Mouse (Mus musculus) heart, postnatal 10 days (tissue): Measurements from ENCODE around the gene 1700013G24Rik. TPM values are rescaled to one million over a fixed set of nuclear protein-coding genes. Genes with fewer than 3 reads are reported as not detected.
"Not testable (repeated sequence)": the region's sequence is repeated elsewhere in the genome, so short reads cannot be mapped to it uniquely, and the experiment has no call there.

ENCODE experiments used
- DNase-seq, 2 experiments: peaks; one replicate each; pipeline ENCODE4 v3.0.0; 2021
- intact Hi-C: fragments of 180-260 bp; cut with DNase I; formaldehyde crosslinking; loops from one replicate; pipeline ENCODE4 v1.15.1; 2025
- total RNA-seq, 2 experiments: library from RNA; stranded (reverse); gene quantifications; 2 replicates each; pipeline ENCODE4 v1.2.3; 2021

Gene 1700013G24Rik
- not detected for total RNA-seq

GRCm38 (mm10) chr4:137453234-137453767 lies at the start of gene 1700013G24Rik:
TSS of gene 1700013G24Rik (plus strand) at chr4:137453284.
- no peak for DNase-seq
- intact Hi-C loops, result no loop called here

GRCm38 (mm10) chr4:137405571-137405970 lies 47.5 kb upstream of the 1700013G24Rik start:
- intact Hi-C loops, result no loop called here
- DNase-seq, result no peak

- intact Hi-C loops, result loop anchor here (10.0 kb wide), 2 partner anchors 235 to 335 kb away; no protein-coding TSS in a partner anchor
- DNase-seq, result no peak
These were observed 43.4 kb upstream of the 1700013G24Rik start, which contains the start of gene Cela3a for GRCm38 (mm10) chr4:137409691-137410090. TSS of gene Cela3a (minus strand) at chr4:137409791.

- peak in 1 of 2 experiments; percentile 13 for DNase-seq
- intact Hi-C loops, result loop anchor here (1.0 to 10.0 kb wide), 3 partner anchors 21 to 337 kb away; no protein-coding TSS in a partner anchor
These were observed 40.8 kb upstream of the 1700013G24Rik start for GRCm38 (mm10) chr4:137412185-137412709.

GRCm38 (mm10) chr4:137414936-137415335 lies 38.1 kb upstream of the 1700013G24Rik start:
- intact Hi-C loops, result loop anchor here (10.0 kb wide), 2 partner anchors 240 to 340 kb away; no protein-coding TSS in a partner anchor
- peak in 1 of 2 experiments; percentile 20 for DNase-seq

GRCm38 (mm10) chr4:137417712-137418564 lies 35.1 kb upstream of the 1700013G24Rik start:
- intact Hi-C loops, result loop anchor here (1.0 to 10.0 kb wide), 3 partner anchors 18 to 343 kb away; no protein-coding TSS in a partner anchor
- DNase-seq, result no peak

GRCm38 (mm10) chr4:137430502-137430901 lies 22.6 kb upstream of the 1700013G24Rik start, which contains the start of gene Cela3b:
TSS of gene Cela3b (minus strand) at chr4:137430540.
- intact Hi-C loops, result no loop called here
- no peak for DNase-seq

- not testable (repeated sequence) for DNase-seq
- intact Hi-C loops, result loop anchor here (1.0 kb wide), 1 partner anchor 21 kb away; no protein-coding TSS in a partner anchor
These were observed 20.2 kb upstream of the 1700013G24Rik start for GRCm38 (mm10) chr4:137432700-137433550.

- no peak for DNase-seq
- intact Hi-C loops, result loop anchor here (1.0 kb wide), 1 partner anchor 20 kb away; no protein-coding TSS in a partner anchor
These were observed 16.0 kb upstream of the 1700013G24Rik start for GRCm38 (mm10) chr4:137436979-137437669.

GRCm38 (mm10) chr4:137438842-137439241 lies 14.2 kb upstream of the 1700013G24Rik start:
- intact Hi-C loops, result no loop called here

GRCm38 (mm10) chr4:137441332-137441731 lies 11.8 kb upstream of the 1700013G24Rik start:
- intact Hi-C loops, result loop anchor here (5.0 kb wide), 1 partner anchor 136 kb away; no protein-coding TSS in a partner anchor
- DNase-seq, result no peak

More at GRCm38 (mm10) chr4:137438842-137439241, 14.2 kb upstream of the 1700013G24Rik start:
- no peak for DNase-seq

- peak; percentile 82 to 91 for DNase-seq
- intact Hi-C loops, result loop anchor here (1.0 to 5.0 kb wide), 4 partner anchors 27 to 192 kb away; no protein-coding TSS in a partner anchor
These were observed 9.5 kb upstream of the 1700013G24Rik start for GRCm38 (mm10) chr4:137443625-137444024.

- intact Hi-C loops, result loop anchor here (2.0 to 5.0 kb wide), 3 partner anchors 25 to 56 kb away; no protein-coding TSS in a partner anchor
- no peak for DNase-seq
These were observed 7.2 kb upstream of the 1700013G24Rik start for GRCm38 (mm10) chr4:137445881-137446280.

GRCm38 (mm10) chr4:137447363-137448196 lies 5.5 kb upstream of the 1700013G24Rik start:
- peak; percentile 58 to 63 for DNase-seq
- intact Hi-C loops, result loop anchor here (5.0 kb wide), 2 partner anchors 40 to 55 kb away; no protein-coding TSS in a partner anchor

GRCm38 (mm10) chr4:137448197-137448596 lies 4.9 kb upstream of the 1700013G24Rik start:
- DNase-seq, result peak; percentile 74 to 76
- intact Hi-C loops, result loop anchor here (5.0 kb wide), 2 partner anchors 39 to 54 kb away; no protein-coding TSS in a partner anchor

- intact Hi-C loops, result loop anchor here (5.0 kb wide), 2 partner anchors 39 to 54 kb away; no protein-coding TSS in a partner anchor
- no peak for DNase-seq
These were observed 4.4 kb upstream of the 1700013G24Rik start for GRCm38 (mm10) chr4:137448641-137449040.

GRCm38 (mm10) chr4:137449132-137449531 lies 4.0 kb upstream of the 1700013G24Rik start:
- peak in 1 of 2 experiments; percentile 11 for DNase-seq
- intact Hi-C loops, result loop anchor here (5.0 kb wide), 2 partner anchors 38 to 53 kb away; no protein-coding TSS in a partner anchor

- intact Hi-C loops, result loop anchor here (5.0 kb wide), 2 partner anchors 38 to 53 kb away; no protein-coding TSS in a partner anchor
- peak; percentile 63 to 73 for DNase-seq
These were observed 3.4 kb upstream of the 1700013G24Rik start for GRCm38 (mm10) chr4:137449715-137450114.
